Mouse (Mus musculus): Measurements from ENCODE around the gene Dnah14.
"Not testable (repeated sequence)": the region's sequence is repeated elsewhere in the genome, so short reads cannot be mapped to it uniquely, and the experiment has no call there.

Gene Dnah14

GRCm38 (mm10) chr1:181611118-181611517 is 34.8 kb downstream of the Dnah14 start:
- no peak for DNase-seq

- DNase-seq: peak; percentile 45
Measured at GRCm38 (mm10) chr1:181615866-181616491, 39.6 kb downstream of the Dnah14 start.

- no peak for DNase-seq
Measured at GRCm38 (mm10) chr1:181617332-181617731, 41.0 kb downstream of the Dnah14 start.

GRCm38 (mm10) chr1:181623149-181623680 is 46.9 kb downstream of the Dnah14 start:
- DNase-seq: no peak

- DNase-seq: no peak
Measured at GRCm38 (mm10) chr1:181624876-181625275, 48.5 kb downstream of the Dnah14 start.

- no peak for DNase-seq
Measured at GRCm38 (mm10) chr1:181628276-181628675, 51.9 kb downstream of the Dnah14 start.

- DNase-seq: no peak
Measured at GRCm38 (mm10) chr1:181631371-181631770, 55.0 kb downstream of the Dnah14 start.

GRCm38 (mm10) chr1:181637997-181638713 is 61.8 kb downstream of the Dnah14 start:
- DNase-seq: no peak

GRCm38 (mm10) chr1:181640383-181640782 is 64.0 kb downstream of the Dnah14 start:
- no peak for DNase-seq

GRCm38 (mm10) chr1:181647467-181647866 is 71.1 kb downstream of the Dnah14 start:
- no peak for DNase-seq

GRCm38 (mm10) chr1:181653481-181653880 is 77.1 kb downstream of the Dnah14 start:
- no peak for DNase-seq

- DNase-seq: no peak
Measured at GRCm38 (mm10) chr1:181656421-181656820, 80.1 kb downstream of the Dnah14 start.

- DNase-seq: no peak
Measured at GRCm38 (mm10) chr1:181666801-181667200, 90.4 kb downstream of the Dnah14 start.

GRCm38 (mm10) chr1:181694729-181695498 is 118.6 kb downstream of the Dnah14 start:
- DNase-seq: no peak

GRCm38 (mm10) chr1:181728707-181729106 is 152.3 kb downstream of the Dnah14 start:
- DNase-seq: no peak

- no peak for DNase-seq
Measured at GRCm38 (mm10) chr1:181733517-181733916, 157.2 kb downstream of the Dnah14 start.

- DNase-seq: no peak
Measured at GRCm38 (mm10) chr1:181740259-181740658, 163.9 kb downstream of the Dnah14 start.

GRCm38 (mm10) chr1:181742251-181742885 is 166.0 kb downstream of the Dnah14 start:
- no peak for DNase-seq

GRCm38 (mm10) chr1:181769392-181769791 is 193.0 kb downstream of the Dnah14 start:
- no peak for DNase-seq

- DNase-seq: no peak
Measured at GRCm38 (mm10) chr1:181771871-181772270, 195.5 kb downstream of the Dnah14 start.

GRCm38 (mm10) chr1:181776541-181776940 is 200.2 kb downstream of the Dnah14 start:
- DNase-seq: no peak

- not testable (repeated sequence) for DNase-seq
Measured at GRCm38 (mm10) chr1:181782600-181782999, 206.2 kb downstream of the Dnah14 start.

- DNase-seq: no peak
Measured at GRCm38 (mm10) chr1:181789952-181790351, 213.6 kb downstream of the Dnah14 start.

All from kidney, adult 11 months (tissue).